Mouse (Mus musculus): Measurements from ENCODE around the gene Smco2.
A peak's percentile ranks its signal among the peaks of the same experiment; 100 is the strongest.

Smco2 gene

DNA sequence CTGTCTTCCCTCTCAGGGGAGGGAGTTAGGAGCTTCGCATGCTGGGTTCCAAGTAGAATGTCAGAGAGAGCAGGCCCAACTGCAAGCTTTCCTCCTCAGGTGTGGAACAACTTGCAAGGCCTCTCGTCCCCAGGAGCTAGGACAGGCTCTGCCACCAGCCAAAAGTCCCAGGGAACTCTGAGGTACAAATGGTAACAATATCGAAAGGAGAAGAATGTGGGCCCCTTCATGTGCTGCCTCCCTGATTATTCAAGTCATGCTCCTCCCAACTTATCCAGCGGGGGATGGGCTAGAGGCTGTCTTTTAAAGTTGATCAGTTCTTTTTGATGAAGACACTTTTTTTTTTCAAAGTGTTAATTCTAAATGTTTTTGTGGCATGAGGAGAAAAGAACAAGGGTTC, at the start of gene Smco2:
Smco2 (plus strand) TSS at position 55 of the 400 bp plus-strand sequence.
- DNase-seq (ENCODE audit: low read depth, low spot score) = no peak

DNA sequence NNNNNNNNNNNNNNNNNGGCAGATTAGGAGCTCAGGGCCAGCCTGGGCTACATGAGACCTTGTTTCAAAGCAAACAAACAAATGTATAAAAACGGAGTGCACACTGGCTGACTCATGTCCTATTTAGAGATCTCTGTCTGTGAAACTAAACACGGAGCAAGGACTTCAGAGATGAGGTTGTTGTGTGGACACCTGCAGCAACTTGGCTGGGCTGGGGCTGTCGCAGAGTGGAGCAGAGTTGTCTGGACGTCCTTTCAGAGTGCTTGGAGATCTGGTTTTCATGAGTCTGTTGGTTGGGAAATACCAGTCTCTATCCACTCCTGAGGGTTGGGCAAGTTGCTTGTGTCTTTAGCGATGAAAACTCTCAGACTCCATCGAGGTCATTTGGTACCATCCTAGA, 39.9 kb upstream of the Smco2 start:
- DNase-seq (ENCODE audit: low read depth, low spot score) = no peak

DNA sequence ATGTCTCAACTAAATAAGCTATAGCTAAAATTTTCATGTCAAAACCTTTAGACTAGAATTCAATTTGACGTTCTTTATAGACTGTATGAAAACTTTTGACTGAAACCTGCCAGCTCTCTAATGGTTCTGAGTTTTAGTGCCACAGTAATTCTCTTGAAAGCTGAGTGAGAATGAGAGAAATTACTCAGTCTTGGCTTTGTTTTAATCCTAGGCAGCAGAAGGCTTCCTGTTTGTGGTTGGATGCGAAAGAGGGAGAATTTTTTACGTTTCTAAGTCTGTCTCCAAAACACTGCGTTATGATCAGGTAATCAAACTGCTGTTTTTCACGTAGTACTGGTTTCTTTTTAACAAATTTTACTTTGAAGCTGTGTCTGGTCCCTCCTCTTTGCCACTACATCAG, 36.9 kb upstream of the Smco2 start:
- DNase-seq (ENCODE audit: low read depth, low spot score) = no peak

DNA sequence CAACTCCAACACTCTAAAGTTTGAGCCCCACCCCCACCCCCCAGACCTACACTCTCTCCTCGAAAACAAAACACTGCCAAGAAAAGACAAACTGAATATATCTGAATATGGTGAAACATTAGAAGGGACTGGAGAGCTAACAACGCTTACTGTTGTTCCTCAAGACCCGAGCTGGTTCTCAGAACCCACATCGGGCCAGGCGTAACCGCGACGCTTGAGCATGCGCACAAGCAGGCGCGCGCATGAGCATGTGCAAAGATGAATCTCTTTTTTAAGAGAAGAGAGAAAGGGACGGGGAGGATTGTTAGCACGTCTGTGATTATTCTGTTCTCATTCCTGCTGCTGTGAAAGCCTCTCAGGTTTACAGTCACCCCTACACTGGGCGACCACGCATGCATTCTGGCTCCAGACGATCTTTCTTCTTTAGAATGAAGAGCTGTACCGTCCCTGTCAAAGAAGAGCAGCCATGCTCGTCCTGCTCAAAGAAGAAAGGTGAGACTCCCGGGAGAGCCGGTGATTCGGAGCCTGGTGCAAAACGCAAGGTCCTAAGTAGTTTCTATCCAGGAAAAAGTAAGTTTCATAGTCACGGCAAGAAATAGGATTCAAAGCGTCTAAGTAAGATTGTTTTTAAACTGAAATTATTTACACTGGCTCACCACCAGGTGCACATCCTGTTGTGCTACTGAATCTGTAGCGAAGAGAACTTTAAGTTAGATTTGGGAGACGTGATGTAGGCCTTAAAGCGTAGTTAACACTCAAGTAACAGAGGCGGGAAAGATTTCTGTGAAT, 29.5 kb upstream of the Smco2 start:
- DNase-seq (ENCODE audit: low read depth, low spot score) = no peak

DNA sequence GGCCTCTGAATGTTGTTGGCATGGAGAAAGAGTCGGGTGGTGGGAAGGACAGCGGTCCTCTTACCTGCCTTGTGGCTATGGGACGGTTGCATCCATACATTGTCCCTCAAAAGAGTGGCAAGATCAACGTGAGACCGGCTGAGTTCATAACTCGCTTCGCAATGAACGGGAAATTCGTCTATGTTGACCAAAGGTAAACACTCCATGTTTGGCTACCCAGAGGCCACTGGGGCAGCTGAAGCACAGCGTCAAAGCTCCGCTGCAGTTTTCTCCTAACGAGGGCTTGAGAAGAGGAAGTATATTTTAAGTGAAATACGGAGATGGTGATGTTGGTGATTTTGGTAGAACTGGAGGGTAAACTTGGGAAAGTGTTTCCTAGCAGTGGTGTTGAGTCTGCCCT, 27.9 kb upstream of the Smco2 start:
- DNase-seq (ENCODE audit: low read depth, low spot score) = no peak

DNA sequence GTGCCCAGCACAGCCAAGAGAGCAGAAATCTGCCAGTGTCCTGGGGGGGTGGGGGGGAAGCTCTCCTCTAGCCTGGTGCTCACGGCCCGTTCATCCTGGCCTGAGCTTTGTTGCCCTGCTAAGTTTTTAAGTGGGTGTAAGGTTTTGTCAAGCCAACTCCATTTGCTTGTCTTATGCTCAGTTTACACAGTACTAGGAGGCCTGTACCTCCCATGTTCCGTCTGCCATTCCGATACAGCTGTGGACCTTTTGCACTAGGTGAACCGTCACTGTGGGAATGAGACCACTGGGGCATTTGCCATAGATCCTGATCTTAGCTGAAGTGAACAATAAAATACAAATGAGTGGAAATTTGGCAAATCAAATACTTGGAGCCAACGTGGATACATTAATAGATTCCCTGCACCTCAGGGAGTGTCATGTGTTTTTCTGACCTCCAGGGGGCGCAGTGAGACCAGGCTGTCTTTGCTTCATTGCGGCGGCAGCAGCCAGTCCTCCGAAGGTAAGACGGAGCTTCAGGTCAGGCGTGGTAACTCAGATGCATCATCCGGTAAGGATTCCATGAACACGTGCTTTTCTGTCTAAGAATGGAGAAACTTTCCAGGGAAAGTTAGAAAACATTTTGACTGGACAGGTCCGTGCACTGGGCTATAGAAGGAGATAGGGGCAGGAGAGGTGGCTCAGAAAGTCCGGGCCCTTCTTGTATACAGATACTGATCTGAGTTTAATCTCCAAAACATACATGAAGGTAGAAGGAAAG, 25.0 kb upstream of the Smco2 start:
- DNase-seq (ENCODE audit: low read depth, low spot score) = peak; percentile 58

DNA sequence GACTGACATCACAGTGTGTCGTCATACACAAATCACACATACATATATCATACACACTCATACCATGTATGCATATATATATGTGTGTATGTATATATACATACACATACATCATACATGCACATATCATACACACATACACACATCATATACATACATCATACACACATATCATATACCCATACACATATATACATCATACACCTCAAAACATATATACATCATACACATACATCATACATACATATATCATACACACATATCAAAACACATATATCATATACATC, 24.5 kb upstream of the Smco2 start:
- DNase-seq (ENCODE audit: low read depth, low spot score) = no peak

DNA sequence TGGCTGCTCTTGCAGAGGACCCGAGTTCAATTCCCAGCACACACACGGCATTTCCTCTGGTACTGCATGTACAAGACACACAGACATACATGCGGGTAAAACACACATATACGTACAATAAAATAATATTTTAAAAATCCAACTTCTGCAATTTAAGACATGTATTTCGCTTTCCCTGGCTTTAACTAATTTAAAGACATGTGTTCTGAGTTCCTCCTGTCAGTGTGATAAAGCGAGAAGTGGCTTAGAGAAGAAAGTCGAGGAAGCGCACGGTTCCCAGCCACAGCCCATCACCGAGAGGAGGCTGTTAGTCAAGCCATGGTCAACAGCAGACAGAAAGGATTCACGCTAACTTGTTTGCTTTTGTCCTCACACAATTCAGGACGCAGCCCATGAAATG, 18.6 kb upstream of the Smco2 start:
- DNase-seq (ENCODE audit: low read depth, low spot score) = no peak

DNA sequence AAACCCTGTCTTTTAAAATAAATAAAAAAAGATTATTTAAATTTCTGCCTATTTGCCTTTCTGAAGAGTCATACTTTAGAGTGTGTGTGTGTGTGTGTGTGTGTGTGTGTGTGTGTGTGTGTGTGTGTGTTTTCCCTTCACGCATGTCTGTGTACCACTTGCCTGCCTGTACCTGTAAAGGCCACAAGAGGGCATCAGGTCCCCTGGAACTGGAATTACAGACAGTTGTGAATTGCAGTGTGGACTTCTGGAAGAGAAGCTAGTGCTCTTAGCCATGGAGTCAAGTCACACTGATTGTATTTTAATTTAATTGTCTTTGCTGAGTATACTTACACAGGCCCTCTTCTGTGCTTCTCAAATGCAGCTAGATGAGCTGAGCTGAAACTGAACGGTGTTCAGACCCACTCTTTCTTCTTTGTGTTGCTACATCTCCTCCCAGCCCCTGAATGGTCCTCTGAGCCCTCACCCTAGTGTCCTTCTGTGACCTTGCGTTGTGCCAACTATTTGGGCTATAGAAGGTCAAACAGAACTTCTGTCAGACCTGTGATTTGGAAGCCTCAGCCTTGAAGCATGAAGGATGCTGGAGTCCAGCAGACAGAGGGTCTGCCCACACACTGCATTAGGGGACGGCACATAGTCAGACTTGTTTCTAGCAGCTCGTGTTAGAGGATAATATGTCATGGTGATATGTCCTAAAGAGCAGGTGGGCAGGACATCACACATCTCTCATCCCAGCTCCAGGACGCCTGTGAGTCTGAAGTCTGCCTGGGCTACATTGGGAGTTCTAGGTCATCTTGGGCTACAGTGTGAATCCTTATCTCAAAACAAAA, 16.2 kb upstream of the Smco2 start:
- DNase-seq (ENCODE audit: low read depth, low spot score) = peak; percentile 64

DNA sequence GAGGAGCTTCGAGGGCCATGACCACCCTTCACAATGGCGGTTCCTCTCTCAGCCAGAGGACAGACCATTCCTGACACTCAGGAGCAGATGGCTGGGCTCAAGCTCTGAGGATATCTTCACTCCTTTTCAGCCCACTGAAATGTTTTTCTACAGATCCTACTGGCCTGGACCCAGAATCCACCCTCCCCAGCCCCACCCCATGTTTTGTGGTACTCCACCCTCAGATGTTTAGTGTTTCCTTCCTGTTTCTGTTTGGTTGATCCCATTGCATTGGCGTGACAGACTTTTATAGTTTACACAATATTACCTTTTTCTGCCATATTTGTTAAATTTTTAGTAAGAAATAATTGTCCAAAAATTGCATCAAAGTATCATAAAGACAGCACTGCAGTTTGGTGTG, 15.6 kb upstream of the Smco2 start:
- no peak for DNase-seq (ENCODE audit: low read depth, low spot score)

DNA sequence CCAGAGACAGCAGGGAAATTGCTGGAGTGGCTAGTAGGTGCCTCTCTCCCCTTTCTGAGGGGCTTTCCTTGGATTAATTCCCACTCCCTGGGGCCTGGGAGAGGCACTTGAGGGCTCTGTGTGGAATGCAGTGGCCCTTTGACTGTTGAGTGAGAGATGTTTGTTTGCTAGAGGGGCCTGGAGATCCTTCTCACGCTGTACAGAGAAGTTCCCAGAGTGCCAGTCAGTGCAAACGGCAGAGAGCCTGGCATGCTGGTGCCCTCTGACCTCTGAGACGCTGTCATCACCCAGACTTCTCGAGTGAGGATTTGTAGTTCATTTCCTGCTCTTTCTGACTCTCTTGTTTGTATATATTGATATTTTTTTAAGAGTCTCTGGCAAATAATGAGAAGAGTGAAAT, 14.1 kb upstream of the Smco2 start:
- no peak for DNase-seq (ENCODE audit: low read depth, low spot score)

DNA sequence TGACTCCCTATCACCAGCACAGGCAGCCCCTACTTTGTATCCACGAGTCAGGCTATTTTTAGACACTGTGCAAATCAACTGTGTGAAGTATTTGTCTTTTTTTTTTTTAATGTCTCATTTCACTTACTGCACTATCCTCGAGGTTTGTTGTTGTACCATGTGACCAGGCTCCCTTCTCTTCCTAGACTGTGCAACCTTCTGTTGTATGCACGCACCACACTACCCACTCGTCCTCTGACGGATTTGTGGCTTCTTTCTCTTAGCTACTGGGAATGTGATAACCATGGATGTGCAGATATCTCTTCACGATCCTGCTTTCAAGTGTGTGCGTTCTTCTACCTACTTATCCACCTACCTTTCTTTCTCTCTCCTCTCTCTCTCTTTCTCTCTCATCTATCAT, 12.6 kb upstream of the Smco2 start:
- no peak for DNase-seq (ENCODE audit: low read depth, low spot score)

DNA sequence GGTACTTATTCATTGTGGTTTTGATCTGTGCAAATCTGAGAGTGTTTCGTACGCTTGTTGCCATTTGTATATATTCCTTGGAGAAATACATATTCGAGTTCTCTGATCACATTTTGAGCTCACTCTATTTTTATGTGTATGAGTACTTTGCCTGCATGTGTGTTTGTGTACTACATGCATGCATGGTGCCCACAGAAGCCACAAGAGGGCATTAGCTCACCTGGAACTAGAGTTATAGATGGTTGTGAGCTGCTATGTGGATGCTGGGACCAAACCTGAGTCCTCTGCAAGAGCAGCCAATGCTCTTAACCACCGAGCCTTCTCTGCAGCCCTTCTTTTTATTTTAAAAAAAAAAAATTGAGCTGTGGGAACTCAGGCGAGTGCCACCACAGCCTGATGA, 11.5 kb upstream of the Smco2 start:
- no peak for DNase-seq (ENCODE audit: low read depth, low spot score)

DNA sequence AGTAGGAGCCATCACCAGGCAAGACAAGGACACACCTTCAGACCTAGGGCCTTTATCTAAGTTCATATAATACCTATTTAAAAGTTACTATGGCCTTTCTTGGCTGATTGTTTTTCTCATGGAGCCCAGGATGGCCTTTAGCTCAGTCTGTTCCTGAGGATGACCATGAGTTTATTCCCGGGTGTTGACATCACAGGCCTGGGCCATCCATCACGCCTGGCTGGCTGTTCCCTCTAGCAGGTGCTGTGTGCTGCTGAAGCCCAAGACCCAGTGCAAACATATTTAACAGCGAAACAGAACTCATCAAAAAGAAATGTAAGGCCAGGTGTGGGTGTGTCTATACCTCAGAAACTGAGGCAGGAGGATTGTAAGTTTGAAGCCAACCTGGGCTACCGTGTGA, 11.0 kb upstream of the Smco2 start:
- DNase-seq (ENCODE audit: low read depth, low spot score) = no peak

DNA sequence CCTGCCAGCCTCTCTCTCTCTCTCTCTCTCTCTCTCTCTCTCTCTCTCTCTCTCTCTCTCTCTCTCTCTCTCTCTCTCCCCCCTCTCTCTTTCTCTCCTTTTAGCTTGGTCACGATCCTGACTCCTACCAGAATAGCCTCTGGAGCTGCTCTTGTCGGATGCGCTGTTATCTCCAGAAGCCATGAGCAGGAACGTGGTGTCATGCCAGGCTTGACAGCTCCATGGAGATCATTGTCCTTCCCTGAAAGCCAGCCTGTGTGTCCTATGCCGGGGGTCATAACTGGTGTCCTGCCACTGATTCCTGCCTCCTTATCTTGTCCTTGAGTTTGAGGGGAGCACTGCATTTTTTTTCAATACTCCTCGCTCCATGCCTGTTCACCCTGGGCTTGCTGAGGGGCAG, 5.0 kb upstream of the Smco2 start:
- no peak for DNase-seq (ENCODE audit: low read depth, low spot score)

DNA sequence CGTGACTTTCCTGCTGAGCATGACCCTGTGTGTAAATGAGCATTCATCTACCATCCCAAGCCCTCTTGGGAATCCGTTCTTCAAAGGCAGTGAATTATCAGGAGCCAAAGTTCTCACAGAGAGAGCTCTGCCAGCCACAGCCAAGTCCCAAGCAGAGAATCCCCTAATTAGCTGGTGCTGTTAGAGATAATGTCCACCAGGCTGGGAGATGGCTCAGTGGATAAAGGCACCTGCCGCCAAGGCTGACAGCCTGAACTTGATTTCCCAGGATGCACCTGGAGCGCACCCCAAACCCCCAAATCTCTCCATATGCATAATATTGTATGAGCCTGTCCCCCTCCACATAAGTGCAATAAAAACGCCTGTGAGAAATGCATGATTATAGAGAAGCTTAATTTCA, 4.6 kb upstream of the Smco2 start:
- no peak for DNase-seq (ENCODE audit: low read depth, low spot score)

DNA sequence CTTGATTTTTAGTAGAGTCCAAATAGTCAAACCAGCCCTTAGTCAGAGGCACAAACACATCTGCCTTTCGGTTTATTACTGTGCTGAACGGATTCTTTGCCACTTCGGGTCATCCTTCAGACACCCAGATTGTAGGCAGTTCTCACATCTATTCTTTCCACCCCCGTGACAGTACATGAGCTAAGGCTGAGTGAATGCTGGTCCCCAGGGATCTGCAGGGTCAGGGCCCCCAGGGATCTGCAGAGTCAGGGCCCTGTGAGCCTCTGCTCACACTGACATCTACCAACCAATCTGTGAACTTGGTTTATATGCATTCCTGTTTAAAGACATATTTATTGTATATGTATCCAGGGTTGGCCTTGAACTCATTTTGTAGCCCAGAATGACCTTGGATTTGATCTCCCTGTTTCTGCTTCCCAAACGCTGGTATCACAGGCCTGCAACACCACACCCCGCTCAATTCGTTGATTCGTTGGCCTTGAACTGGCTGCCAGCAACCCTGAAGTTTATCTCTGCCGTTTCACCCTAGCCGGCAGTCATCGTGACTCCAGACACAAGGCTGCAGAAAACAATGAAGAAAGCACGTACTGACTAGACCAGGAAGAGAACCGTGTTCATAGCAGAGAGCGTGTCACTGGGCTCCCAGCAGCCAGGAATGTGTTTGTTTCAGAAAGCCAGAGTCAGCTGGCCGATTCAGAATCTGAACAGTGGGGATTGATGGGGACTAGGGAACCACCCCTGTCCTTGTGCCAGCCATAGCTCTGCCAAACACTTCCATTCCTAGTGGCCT, 3.7 kb upstream of the Smco2 start:
- DNase-seq (ENCODE audit: low read depth, low spot score) = no peak

DNA sequence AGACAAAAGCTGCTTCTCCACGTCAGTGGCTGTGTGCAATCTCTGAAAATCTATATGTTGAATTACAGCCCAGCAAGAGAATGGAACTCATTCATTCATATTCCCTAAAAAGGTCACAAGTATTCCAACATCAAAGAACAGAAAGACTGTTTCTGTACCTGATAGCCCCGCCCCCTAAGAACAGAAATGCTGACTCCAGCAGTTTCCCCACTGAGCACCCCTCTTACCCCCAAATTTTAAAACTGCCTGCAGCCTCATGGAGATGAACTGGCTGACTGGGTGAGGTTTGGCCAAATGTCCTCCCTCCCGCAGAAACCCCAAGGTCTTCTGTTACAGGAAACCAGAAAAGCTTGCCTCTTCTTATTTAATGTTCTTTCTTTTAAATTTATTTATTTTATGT, 2.5 kb upstream of the Smco2 start:
- DNase-seq (ENCODE audit: low read depth, low spot score) = no peak

DNA sequence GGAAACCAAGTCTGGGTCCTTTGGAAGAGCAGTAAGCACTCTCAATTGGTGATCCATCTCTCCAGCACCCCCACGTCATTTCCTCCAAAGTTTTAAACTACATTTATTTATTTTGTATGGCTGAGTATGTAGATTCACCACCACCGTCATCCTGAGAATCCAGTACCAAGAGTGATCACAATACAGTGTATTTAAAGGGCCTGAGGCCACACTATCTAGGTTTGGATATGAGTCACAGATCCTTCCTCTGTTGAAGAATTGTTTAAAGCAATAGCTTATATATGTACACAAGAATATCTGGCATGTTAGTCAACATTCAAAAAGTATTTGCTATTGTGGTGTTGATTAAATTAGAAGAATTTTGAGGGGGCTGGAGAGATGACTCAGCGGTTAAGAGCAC, 1.6 kb upstream of the Smco2 start:
- DNase-seq (ENCODE audit: low read depth, low spot score) = no peak

DNA sequence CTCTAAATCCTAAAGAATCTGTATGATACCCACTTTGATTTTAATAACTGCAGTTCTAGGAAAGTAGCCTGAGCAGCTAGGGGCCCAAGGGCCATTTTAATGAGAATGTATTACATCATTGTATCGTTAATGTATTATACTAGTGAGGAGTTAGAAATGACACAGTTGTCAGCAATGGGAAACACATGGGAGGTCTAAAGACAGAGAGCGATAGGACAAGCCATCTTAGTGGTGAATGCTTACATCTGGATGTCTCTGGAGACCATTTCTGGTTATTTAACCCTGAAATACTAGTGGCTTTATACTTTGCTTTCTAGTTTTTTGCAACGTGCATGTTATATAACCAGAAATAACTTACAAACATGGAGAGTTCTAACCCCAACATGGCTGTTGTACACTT, 2.0 kb downstream of the Smco2 start:
- no peak for DNase-seq (ENCODE audit: low read depth, low spot score)

DNA sequence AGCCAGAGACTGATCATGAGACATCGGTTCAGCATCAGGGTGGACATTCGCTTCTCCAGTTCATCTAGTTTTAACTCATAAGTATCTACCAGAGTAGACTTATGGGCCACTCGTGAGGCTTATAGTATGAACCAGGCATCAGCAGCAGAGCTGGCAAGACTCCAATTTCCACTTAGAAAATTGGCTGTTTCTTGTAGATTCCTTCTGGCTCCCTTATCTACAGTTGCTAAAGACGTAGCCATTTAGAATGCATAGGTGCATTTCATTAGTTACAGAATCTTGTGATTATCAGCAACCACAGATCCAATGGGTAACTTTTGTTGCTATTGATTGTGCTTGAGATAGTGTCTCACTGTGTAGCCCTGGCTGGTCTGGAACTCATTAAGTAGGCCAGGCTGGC, 2.8 kb downstream of the Smco2 start:
- DNase-seq (ENCODE audit: low read depth, low spot score) = no peak

DNA sequence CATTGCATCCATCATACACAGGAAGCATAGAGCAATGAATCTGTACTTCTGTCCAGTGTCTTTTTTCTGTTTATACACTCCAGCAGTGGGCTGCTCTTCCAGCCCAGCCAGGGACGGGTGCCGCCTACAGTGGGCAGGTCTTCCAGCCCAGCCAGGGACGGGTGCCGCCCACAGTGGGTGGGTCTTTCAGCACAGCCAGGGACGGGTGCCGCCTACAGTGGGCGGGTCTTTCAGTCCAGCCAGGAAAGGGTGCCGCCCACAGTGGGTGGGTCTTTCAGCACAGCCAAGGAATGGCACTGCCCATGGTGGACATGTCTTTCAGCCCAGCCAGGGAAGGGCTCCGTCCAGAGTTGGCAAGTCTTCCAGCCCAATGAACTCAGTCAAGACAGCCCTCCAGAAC, 5.3 kb downstream of the Smco2 start:
- no peak for DNase-seq (ENCODE audit: low read depth, low spot score)

Measured in forelimb bud, embryonic 11.5 days (tissue).